Mouse (Mus musculus) cerebellum, adult 2 months (tissue): Measurements from ENCODE around the gene Uaca.

Experiments used
- CTCF ChIP-seq: fragments of 200-500 bp; IDR thresholded peaks from 2 replicates; pipeline ENCODE4 v1.5.1; 2011; ENCODE audit warnings: low read depth, mild to moderate bottlenecking, control low read depth, low read length, moderate library complexity, borderline replicate concordance; ENCODE audit not compliant: insufficient read depth
- POLR2A ChIP-seq: fragments of 200-500 bp; IDR thresholded peaks from 2 replicates; pipeline ENCODE4 v1.6.1; 2011; ENCODE audit warnings: low read length, control low read depth, borderline replicate concordance; ENCODE audit not compliant: insufficient read depth

GRCm38 (mm10) chr9:60782057-60782789, 12.1 kb upstream of the Uaca start:
- TF ChIP-seq CTCF = no peak
- TF ChIP-seq POLR2A = no peak
